Mouse (Mus musculus) layer of hippocampus, adult 18-20 months (tissue): Measurements from ENCODE around the gene Kpna1. TPM values are rescaled to one million over a fixed set of nuclear protein-coding genes. Genes with fewer than 3 reads are reported as not detected.

Experiments
- DNase-seq, 2 experiments: peaks; one replicate each; pipeline ENCODE4 v3.0.0; 2022; ENCODE audit warnings: low spot score in 2 of 2
- total RNA-seq, 2 experiments: library from RNA; stranded (reverse); gene quantifications; 2 replicates each; pipeline ENCODE4 v1.2.3; 2021

Gene Kpna1
- total RNA-seq, 2 experiments from 2014 or later, result 137 to 143 TPM

DNA sequence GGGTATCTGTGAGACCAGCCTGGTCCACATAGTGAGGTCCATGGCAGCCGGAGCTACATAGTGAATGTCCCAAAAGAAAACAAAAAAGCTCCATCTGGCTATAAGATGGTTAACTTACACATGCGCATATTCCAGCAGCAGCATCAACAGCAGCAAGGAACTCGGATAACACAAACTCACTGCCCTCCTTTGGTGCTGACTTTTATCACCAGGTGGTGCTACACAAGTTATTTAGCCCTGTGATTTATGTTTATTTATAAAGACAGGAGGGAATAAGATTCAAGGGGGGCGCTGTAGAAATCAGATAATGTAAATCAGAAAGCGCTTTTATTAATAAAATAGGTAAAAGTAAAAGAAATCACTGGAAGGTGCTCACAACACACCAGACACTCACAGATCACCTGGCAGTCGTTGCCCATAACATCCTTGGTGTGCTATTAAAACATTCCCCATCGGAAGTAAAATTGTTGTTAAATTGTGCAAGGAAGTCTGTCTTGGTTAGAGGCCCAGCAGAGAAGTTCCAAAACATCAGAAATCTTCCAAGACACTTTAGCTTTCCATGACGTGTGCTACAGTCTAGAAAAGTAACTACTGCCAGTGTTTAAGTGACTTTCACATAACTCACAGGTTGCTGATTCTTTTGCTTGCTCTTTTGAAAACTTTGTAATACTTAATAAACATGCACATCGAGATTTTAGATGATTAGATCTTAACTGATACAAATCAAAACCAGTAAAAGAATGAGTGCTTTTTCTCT lies 91.4 kb downstream of the Kpna1 start:
- no peak for DNase-seq

DNA sequence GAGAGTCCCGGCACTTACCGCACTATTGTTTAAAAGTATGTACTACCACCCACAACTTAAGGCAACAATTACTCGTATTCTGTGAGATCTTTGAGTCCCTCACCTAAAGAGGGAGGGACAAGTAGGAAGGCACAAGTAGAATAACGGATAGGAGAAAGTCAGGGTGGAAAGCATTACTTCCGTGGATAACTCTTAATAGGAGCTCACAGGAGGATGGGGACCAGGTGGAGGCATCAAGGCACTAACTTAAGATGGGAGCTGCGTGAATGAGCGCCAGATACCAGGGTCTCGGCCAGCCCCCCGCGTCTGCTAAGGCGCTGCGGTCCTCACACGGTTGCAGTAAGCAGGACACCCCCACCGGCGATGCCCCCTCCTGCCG lies 92.5 kb downstream of the Kpna1 start:
- DNase-seq, result peak in 1 of 2 experiments; percentile 9

DNA sequence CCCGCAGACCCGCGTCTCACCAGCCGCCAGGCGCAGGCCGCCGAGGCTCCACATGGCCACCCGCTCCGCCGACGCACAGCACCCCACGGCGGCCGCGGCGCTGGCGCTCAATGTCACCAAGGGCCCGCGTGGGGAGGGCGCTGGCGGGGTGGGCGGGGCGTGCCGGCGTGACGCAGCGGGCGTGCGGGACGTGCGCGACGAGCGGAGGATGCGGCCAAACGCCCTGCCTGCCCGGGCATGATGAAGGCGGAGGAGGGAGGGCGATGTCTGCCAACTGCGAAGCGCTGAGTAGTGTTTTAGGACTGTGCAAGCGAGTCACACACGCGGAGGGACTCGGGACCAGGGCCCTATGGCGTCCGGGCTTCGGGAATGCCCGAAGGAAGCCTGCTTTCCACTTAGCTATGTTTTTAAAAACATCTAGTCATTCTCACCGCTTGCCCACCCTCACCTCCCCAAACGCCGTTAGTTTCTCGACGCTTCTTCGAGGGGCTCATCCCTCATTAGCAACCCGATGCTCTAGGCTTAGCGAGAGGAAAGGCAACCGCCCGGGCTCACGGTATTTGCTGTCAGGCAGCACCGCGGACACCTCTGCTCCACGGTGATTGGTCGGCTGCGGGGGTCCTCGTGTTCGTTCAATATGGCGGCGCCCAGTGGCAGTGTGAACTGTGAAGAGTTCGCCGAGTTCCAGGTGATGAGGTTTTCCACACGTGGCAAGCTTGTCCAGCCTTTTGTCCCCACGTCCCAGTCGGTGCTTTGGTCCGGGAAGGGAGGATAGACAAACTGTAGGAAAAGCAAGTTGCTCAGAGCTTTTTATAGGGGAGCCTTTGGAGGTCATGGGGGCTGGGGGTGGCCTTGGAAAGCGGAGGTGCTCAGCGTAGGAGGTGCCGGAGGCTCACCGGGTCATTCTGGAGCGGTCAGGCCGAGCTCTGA lies 93.2 kb downstream of the Kpna1 start, which contains the start of the genes Fam162a and Ccdc58:
Fam162a (minus strand) TSS at position 145 of the 930 bp plus-strand sequence.
Ccdc58 (plus strand) TSS at position 236 of the 930 bp plus-strand sequence.
- peak; percentile 85 to 95 for DNase-seq

DNA sequence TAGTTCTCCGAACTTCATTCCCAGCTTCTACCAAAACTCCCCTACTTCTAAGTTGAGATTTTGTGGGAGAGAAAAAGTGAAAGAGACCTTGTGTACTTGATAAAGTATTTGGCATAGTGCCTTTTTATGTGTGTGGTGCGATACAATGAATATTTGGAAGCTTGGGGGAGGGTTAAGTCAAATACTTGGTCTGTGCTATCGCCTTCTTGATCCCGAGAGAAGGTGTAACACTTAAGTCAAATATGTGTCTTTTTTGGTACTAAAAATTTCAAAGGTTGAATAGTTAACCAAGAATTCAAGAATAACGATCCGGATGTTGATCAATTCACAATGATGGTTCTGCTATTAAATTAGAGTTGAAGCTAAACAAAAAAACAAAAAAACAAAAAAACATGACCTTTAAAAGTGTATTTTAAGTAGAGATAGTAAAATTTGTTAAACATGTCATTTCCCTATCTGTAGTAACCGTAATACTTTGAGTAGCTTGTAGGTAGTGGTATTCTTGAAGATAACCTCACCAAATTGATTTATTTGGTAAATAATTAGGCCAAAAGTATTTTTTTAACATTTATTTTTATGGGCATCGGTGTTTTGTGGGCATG lies 94.0 kb downstream of the Kpna1 start:
- DNase-seq, result no peak

DNA sequence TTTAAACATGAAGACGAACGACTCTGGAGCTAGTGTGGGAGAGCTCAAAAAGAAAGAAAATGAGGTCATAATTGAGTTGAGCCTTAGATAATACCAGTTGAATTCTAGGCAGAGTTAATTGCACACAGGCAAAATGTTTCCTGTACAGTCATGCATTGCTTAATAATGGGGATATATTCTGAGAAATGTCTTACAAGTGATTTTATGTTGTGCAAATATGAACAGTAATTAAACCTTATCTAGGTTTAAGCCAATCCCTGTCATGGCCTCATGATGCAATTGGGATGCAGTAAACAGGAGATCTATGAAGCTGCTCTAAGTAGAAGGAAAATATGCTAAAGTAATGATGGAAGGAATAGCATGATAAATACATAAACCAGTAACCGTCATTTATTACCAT lies 96.2 kb downstream of the Kpna1 start:
- no peak for DNase-seq

DNA sequence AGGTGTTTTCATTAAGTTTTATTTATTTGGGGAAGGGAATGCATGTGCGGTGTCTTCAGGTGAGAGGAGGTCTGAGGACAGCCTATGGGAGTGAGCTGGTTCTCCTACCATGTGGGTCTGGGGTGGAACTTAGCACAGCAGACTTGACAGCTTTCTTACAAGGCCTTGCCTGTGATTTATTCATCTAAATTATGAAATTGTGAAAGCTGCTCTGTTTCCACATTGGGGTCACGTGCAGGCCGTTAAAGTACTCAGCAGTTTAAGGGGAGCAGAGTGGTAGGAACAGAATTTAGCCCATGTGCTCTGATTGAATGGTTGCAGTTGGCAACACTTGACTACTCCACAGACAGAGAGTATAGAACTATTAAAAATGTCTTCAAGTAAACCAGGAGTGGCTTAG lies 101.4 kb downstream of the Kpna1 start:
- no peak for DNase-seq

Other genes starting within 250 kb of the Kpna1 start
- 10 to 100 TPM; 66.5 to 67.3 TPM for gene Dirc2, start 209.4 kb upstream of the Kpna1 start, total RNA-seq
- 1 to 10 TPM; 5.6 to 6.4 TPM for gene Hspbap1, start 208.4 kb upstream of the Kpna1 start, total RNA-seq
- 1 to 10 TPM; 1.1 to 1.2 TPM for gene Parp14, start 107.2 kb upstream of the Kpna1 start, total RNA-seq
- 1 to 10 TPM; 2.8 to 3.2 TPM for gene Parp9, start 40.3 kb upstream of the Kpna1 start, total RNA-seq
- 1 to 10 TPM; 5.4 to 5.7 TPM for gene Dtx3l, start 39.6 kb upstream of the Kpna1 start, total RNA-seq
- 1 to 10 TPM; 4.3 to 4.6 TPM for gene Wdr5b, start 62.4 kb downstream of the Kpna1 start, total RNA-seq
- 10 to 100 TPM; 72.2 to 83.8 TPM for gene Fam162a, start 92.8 kb downstream of the Kpna1 start, total RNA-seq
- 10 to 100 TPM; 18.8 to 21.2 TPM for gene Ccdc58, start 92.9 kb downstream of the Kpna1 start, total RNA-seq
- not detected for gene Csta1, start 152.5 kb downstream of the Kpna1 start, total RNA-seq
- gene Stfa2l1, start 178.1 kb downstream of the Kpna1 start, total RNA-seq, result not detected
- gene Gm5483, start 205.5 kb downstream of the Kpna1 start, total RNA-seq, result not detected
- not detected for gene Gm5416, start 231.7 kb downstream of the Kpna1 start, total RNA-seq
- gene 2010005H15Rik, start 242.7 kb downstream of the Kpna1 start, total RNA-seq, result not detected